Mouse (Mus musculus) right cerebral cortex, postnatal 14 days (tissue): Measurements from ENCODE around the gene Nrp1.

Source experiments
- DNase-seq: peaks from one replicate; pipeline ENCODE4 v3.0.0; 2022

Nrp1 gene

DNA sequence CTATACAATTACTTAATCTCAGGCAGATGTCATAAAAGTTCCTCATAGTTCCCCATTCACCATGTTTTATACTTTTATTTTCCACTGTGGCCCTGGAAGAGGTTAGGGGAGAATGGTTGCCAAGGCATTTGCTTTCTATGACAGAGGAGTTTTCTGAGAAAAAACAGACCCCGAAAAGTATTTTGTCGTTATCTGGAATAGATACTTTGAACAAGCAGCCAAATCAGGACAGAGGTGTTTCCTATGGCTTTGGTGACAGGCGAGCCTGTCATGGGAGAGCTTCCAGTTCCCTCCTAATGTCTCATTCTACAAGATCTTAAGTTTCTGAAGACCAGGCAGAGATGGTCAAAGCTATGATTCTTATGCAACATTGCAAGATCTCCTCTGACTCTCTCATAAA, 13.4 kb downstream of the Nrp1 start:
- DNase-seq: no peak

DNA sequence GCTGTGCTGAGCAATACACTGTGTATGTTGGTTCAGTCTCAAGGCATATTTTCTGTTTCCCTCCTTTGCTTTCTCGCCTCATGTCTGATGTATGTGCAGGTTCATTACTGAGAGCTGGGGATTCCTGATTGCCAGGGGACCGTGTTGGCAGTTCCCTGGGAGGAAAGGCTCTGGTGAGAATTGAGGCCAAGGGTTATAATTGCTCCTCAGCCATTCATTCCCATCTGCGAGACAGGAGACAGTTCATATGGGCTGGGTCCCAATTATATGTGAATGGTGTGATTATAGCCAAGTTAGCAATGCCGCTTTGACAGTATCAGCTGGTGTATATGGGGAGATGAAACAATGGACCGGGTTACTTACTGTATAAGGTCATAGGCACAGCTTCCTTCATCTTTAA, 14.3 kb downstream of the Nrp1 start:
- DNase-seq: no peak

DNA sequence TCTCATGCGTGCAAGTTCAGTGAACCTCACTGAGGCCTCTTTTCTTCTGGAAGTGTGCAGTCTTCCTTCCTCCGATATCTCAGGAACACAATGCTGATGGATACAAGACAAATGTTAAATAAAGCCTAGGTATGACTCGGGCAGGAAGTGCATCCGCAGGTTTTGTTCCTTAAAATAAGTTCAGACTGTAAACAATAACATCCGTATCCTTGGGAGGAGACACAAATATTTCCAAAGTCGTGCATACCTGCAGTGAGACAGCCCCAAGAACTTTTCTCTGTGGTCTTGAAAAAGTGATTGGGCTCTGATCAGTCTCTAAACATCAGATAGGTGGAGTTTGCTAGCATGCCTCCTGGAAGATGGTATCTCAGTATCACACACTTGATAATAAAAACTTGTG, 15.0 kb downstream of the Nrp1 start:
- no peak for DNase-seq

DNA sequence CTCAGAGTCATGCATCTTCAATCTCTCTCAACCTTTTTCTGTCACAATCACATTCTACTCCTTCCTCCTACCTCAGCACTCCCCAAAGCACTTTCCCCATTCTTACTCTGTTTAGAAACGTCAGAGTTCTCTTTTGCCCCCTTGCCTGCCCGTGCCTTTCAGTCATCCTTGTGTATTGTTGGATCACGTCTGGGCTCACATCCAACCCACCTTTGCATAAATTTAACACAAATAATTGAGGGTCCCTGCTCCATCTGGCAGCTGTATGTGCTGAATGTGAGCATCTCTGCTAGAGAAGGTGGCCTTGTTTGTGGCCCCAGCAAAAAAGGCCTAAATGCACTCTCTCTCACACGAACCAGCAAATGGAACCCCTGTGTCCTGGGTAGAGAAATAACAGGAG, 16.9 kb downstream of the Nrp1 start:
- no peak for DNase-seq

DNA sequence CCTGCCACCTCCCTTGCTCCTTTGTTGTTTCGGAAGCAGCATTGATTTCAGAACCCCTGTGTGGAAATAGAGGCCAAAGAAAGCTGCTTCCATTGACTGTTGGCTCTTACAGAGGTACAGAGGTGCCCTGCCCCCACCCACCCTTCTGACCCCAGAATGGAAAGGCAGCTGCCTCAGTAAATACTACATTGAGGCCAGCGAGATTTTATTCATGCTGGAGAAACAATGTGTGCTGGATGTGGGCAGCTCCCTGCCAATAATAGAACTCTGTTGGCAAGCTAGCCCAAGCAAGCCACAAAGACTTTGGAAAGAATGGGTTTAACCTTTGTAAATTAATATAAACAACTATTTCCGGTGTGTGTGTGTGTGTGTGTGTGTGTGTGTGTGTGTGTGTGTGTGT, 24.8 kb downstream of the Nrp1 start:
- no peak for DNase-seq

DNA sequence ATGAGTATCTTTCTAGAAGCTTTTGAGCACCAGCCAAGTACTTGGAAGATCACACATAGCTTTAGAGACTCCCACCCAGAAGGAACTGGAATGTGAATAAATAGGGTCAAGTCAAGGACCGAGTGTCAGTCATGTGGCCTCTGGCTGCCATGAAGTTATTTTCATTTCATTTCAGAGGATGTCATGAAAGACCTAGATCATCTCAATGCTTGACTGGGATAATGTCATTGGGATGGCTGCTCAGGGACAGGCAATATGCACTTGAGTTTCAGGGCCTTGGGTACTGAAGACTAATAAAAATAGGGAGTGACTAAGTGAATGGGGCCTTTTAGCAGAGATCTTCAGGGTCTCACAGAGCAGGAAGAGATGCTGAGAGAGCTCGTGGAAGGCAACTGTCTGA, 26.0 kb downstream of the Nrp1 start:
- no peak for DNase-seq

DNA sequence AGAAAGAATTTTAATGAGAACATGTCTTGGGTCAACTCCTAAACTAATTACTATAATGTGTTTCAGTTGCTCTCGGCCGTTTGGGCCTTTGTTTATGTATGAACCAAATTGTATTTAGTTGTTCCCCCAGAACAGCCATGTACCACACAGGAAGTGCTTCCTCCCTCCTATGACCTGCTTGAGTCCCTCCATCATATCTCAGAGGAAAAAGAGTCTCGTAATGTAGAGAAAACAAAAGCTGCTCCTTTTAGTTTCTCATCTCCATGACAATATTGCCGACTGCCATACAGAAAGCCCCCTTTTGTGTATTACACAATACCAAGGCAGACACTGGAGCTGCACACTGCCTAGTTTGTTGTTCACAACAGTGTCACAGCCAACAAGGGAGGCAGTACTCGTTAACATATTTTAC, 26.5 kb downstream of the Nrp1 start:
- no peak for DNase-seq

DNA sequence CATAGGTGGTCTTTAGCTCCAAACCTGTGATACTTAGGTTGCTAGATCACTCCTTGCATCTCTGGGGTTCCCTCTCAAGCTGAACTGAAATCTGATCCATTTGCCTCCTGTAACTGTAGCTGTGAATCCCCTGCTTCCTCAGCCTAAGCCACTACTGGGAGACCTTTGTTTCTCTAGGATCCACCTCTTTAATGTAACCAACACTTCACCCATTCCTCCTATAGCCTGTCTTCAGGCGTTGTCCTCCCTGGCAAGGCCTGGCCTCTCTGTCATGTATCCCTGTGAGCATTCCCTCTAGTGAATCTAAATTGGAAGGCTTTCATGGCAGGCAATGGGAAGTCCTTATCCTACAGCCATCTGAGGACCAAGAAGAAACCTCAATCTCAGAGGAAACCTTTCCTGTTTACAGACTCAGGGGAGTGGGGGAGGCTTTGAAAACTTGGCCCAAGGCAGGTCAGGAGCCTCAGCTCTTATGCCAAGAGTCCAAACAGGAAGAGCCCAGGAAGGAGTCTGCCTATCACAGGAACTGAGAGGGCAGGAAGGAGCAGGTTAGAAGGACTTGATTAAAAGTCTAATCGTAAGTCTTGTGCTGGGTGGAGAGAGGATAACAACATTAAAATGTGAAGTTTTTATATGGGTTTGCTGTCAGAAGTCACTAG, 28.7 kb downstream of the Nrp1 start:
- DNase-seq: no peak

DNA sequence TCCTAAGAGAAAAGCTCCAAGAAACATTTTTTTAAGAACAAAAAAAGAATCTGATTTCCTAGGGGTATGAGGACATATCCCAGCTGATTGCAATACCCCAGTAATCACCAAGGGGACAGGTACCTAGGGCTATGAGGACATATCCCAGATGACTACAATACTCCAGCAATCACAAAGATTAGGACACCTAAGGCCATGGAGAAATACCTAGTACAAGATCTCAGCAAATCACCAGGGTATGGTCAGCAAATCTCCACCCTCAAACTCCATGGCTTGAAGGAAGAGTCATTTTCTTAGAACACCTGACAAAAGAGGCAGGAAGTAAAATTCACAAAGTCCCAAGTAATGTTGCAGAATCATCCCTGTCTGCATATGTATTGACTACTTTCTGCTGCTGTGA, 32.4 kb downstream of the Nrp1 start:
- no peak for DNase-seq

DNA sequence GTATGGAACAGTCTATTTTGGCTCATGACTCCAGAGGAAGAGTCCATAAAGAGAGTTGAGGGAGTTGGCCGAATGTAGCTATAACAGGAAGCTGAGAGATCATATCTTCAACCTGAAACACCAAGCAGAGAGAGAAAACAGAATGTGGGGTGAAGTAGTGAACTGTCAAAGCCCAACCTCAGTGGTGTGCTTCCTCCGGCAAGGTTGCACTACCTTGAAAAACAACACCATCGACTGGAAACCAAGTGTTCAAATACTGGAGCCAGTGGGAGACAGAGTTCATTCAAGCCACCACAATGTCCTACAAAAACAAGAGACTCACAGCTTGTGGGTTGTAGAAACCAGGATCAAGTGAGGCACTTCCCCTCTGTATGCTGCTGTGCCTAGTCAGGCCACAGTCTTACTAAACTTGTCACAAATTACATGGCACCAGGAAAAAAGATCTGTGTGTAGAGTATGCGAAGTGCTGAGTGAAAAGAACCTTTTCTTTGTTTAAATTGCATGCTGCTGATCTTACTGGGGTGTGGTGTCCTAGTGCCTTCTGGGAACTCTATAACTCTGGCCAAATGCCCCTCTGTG, 32.9 kb downstream of the Nrp1 start:
- no peak for DNase-seq

DNA sequence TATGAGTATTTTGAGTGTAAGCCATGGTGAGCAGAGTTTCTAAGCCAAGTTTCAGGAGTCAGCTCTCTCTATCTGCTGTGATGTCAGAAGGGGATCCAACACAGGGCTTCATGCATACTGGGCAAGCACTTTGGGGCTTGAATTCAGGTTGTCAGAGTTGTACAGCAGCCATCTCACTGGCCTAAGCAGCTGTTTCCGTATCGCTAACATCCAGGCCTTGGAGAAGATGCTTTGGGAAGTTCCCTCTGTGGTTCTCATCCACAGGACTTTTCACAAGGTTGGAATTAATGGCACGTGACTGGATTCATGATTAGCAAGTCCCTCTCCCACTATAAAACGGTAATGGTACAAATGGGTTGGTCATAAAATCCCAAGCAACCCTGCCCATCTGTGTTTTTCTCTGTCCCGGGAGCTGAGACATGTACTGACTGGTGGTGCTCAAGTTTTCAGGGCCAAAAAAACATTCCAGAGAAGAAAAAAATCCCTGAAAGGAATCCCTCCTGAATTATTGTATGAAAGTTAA, 36.3 kb downstream of the Nrp1 start:
- no peak for DNase-seq

DNA sequence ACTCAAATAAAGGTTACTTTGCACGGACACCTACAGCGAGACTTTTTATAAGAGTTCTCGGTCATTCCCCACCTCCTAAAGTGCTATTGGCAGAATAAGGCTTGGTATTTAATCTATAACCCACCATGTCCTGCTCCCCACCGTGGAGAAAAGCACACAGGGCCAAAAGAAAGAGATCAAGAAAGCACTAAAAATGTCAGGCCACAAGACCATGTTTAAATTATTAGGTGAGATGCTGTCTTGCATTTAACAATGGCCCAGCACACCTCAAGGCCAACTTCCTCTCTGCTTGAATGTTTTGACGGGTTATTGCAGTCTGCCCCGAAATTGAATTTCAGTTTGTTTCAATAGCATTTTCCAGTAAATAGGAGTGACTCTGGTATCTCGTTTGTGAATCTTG, 38.6 kb downstream of the Nrp1 start:
- DNase-seq: no peak

DNA sequence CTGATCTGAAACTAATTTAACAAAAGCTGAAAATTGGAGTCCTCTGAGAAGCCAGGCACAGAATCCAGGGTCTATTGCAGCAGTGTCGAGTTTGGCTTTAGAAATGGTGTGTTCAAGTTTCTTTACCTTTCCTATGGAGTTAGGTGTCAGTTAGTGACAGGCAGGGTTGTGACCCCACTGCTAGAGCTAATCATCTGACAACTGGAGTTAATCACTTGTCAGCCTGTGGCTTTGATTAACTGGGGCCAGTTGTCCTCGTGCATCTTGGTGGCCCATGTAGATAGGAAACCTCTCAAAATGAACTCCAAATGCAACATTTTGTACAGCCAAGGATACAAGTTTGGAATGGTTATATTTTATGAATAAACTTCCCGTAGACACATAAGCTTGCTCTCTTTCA, 39.0 kb downstream of the Nrp1 start:
- no peak for DNase-seq

DNA sequence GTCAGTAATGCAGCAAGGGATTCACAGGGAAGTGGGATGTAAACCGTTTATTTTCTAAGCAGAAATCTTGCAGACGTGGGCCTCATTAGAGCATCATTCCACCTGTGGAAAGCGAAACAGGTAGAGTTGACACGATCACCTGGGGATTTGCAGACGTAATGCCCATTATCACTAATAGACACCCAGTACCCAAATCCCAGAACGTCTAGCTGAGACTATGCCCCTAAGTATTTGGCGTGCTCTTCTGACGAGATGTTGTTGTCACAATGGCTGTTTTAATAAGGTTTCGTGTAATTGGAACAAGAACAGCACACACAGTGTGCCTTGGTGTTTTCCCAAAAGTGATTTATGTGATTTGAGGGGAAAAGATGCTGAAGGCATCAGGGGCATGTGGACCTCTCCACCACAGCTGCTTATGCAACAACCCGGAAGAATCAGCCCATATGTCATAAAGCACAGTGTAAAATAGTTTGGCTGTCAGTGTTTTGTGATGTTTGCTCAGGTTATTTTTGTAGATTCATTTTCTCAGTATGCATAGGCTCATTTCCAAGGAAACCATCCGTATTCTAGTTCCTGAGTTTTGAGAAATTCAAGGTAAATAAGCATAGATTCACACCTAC, 40.2 kb downstream of the Nrp1 start:
- no peak for DNase-seq

DNA sequence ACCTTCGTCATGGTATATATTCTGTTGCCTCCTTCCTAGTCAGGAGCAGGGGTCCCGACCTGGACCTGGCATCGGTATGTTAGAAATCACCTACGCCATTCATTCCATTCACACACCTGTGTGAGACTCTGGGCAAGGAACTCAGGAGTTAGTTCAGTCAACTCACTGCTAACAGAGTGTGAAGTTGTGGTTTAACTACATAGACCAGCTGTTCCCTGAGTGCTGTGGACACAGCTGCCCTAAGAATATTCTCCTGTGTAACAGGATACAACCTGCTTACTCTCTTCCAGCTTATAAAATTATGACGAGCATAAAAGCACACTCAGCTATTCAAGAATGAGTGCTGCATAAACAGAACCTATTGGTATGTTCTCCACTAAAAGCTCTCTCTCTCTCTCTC, 41.9 kb downstream of the Nrp1 start:
- DNase-seq: no peak

DNA sequence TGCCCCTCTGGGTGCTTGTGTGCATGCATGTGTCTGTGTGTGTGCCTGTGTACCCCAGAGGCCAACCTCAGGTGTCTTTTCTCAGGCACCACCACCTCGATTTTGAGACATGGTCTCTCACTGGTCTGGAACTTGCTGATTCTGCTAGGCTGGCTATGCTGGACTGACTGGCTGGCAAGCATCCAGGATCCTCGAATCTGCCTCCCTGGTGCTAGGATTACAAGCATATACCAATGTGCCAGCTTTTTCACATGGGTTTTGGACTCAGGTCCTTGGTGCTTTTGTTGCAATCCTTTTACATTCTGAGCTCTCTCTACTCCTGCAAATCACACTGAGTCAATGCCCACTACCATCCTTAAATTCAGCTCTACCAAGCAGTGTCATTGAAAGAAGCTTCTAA, 46.5 kb downstream of the Nrp1 start:
- peak; percentile 7 for DNase-seq

DNA sequence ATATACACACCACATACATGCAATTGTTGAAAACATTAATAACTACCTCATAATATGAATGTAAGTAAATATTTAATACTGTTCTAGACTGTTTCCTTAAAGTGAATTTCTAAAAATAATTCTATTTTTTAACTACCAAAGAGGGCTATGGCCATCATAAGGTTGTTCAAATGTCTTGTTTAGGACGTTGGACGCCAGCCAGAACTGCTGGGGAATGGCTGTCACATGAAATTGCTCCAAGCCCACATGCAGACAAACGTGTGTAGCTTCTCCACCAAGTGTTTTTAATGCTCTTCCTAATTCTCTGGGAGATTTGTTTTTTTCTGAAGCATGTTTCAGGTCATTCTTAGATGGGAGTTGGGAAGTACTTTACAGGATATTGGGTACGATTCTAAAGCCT, 55.0 kb downstream of the Nrp1 start:
- no peak for DNase-seq

DNA sequence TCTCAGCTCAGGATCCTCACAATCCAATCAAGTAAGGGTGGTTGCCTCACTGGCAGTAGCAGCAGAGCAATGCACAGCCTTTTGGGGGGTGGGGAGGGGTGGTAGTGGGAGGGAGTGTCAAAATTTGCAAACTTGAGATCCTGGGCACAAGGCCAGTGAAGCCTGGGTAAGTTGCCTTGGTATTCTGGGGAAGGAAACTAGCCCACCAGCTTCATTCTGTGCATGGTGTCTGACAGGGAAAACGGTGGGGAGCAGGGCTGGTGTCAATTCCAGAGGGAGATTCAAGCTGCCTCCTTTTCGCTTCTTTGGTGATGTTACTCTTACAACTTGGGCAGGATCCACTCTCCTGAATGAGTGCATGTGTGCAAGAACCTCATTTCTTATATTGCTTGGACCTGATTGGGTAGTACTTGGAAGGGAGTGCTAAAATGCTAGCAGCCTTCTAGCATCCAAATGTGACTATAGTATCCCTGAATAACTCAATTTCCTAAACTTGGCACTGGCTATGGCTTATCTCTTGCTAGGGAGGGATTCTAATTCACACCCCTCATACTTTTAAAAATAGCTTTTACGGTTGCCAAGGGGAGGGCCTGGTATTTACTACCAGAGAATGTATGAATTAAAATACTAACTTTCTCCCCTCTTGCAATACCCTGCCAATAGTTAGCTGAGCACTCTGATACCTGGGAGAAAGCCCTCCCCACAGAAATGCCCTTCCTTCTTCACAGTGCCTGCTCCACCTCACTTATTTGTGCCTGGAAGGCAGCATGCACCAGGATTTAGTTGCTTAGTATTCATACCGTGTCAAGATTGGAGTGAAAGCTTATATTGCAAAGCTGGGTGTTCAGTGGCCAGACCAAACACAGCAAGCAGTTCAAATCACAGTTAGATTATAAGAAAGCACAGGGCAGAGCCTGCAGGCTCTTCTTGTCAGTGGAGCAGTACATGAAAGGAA, 57.6 kb downstream of the Nrp1 start:
- DNase-seq: peak; percentile 81

DNA sequence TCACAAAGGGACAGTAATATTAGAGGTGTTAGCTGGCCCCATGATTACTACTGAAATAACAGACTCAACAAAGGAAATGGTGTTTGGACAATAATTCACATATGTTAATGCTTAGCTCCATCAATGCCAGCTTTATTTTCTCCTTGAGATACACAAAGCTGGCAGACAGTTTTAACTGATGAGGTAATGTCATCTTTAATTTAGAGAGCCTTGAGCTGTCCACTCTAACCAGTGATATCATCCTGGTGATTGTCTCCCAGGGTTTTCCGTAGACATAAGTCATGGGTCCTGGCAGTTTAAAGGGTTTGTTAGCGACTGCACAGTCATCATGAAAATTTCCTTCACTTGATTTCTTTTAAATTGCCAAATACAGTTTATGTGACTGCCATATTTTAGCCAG, 58.5 kb downstream of the Nrp1 start:
- DNase-seq: no peak

DNA sequence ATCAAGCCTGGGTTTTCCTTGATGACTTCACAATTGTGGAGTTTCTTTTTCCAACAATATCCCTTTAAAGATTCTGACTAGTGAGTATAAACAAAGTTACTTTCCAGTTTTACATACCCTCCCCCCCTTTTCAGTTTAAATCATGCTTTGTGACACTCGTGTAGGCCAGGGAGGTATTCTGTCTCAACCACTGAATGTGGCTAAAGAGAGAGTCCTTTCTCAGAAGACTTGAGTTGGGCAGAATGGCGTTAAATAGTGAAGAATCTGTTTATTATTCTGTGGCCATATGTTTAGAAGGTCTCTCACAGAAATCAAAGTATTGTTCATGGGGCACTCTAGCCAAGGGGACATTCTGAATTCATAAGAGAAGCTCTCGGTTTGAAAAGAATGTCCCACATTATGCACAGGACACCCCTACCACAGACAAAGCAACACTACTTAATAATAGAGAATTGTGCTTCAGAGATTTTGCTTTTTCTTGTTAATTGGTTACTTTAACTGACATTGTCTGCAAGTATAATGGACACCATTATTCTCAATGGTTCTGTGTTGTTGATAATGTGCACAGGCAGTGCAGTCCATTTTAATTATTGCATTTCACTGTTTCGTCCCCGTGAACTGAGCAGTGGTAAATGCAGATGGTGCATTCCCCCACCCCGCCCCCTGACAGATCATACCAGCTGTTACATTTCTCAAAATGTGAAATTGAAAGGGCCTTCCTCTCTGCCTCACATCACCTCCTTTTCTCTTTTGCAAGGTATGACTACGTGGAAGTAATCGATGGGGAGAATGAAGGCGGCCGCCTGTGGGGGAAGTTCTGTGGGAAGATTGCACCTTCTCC, 59.8 kb downstream of the Nrp1 start:
- DNase-seq: no peak

DNA sequence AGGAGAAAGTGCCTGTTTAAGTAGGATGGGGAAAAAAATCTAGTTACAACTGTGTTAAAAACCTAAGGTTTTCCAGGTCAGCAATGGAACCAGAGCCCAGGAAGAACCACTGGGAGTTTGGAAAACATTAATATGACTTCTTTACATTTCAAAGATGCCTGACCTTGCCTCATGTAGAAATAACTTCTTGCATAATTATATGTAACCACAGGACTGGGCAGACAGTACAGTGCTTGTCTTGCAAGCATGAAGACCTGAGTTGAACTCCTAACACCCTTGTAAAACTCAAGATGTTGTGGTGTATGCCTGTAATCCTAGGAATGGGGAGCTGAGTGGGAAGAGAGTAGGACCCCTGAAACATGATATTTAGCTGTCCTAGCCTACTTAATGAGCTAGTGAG, 61.6 kb downstream of the Nrp1 start:
- no peak for DNase-seq

DNA sequence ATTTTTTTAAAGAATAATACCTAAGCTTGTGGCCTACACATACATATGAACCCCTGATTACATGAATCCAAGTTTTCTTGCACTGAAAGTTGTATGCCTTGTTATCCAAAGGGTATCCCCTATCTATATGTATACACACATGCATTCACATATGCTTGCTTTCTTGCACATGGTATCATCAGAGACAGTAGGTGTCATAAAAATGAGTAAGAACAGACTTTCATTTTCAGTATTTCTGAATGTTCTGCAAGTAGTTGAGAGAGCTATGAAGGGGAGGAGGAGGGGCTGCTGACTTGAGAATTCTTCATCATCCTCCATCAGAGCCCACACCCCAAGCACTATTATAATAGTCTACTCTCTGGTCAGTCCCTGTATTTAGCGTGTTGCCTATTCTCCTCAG, 62.0 kb downstream of the Nrp1 start:
- DNase-seq: no peak

DNA sequence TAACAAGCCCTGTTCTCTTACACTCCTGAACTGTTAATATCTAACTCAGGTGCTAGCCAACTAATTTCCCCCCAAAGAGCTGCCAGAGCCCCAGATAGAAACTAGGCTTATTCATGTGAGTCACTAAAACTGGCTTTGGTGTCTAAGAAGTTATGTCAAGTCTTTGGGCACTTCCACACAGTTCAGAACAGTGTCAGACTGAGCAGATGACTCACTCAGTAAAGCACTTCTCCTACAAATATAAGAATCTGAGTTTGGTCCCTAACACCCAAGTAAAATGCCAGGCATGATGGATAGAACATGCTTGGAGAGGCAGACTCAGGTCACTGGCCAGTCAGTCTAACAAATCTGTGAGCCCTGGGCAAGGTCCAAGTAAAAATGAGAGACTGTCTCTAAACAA, 65.4 kb downstream of the Nrp1 start:
- no peak for DNase-seq
